Mouse (Mus musculus): ENCODE results near the gene Ppm1h. TPM values are rescaled to one million over a fixed set of nuclear protein-coding genes. Genes with fewer than 3 reads are reported as not detected.

The Ppm1h gene
- polyA plus RNA-seq, 1 experiment from 2014 or later = 24.7 TPM

- Histone ChIP-seq H3K27me3 (ENCODE audit: insufficient read depth, low read length) (no peaks in the 10 kb centered on the region), H3K4me1 (ENCODE audit: insufficient read depth, low read length) (peaks cover 23% of the 10 kb centered on the region), H3K9ac (replicated peaks; ENCODE audit: low read length) (no peak overlapping the region), H3K4me2 (replicated peaks; ENCODE audit: low read depth, low read length) (no peak overlapping the region), H3K27ac (ENCODE audit: low read length) (no peak overlapping the region), H3K9me3 (ENCODE audit: low read length) (no peaks in the 10 kb centered on the region), H3K4me3 (ENCODE audit: low read length) (no peak overlapping the region), H3K36me3 (ENCODE audit: insufficient read depth, low read length) (no peaks in the 10 kb centered on the region)
- WGBS = 68% methylated on average over 3 of the region's 3 CpGs
- no peak for ATAC-seq (ENCODE audit: low FRiP score, low TSS enrichment)
Observed at GRCm38 (mm10) chr10:122777436-122777835, 98.9 kb downstream of the Ppm1h start.

DNA sequence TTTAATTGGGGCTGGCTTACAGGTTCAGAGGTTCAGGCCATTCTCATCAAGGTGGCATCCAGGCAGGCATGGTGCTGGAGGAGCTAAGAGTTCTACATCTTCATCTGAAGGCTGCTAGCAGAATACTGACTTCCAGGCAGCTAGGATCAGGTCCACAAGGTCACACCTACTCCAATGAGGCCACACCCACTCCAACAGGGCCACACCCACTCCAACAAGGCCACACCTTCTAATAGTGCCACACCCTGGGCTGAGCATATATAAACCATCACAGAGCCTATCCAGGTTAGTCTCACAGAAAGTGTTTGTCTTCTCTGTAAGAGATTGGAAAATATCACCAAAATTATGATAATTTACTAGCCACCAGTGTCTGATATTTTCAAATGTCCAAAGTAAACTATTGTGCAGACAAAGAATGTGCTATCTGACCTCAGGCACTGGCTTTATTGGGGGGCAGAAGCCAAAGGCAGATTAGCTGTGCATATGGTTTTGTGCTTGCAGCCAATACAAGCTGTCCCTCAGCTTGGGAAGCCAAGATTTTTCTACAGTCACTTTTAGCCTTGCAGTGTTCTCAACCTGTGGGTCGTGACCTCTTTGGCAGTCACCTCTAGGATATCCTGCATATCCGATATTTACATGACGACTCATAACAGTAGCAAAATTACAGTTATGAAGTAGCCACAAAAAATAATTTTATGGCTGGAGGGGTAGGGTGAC is 99.5 kb downstream of the Ppm1h start:
- Histone ChIP-seq H3K4me1 (ENCODE audit: insufficient read depth, low read length) (peaks cover 26% of the 10 kb centered on the region), H3K36me3 (ENCODE audit: insufficient read depth, low read length) (no peaks in the 10 kb centered on the region), H3K27ac (ENCODE audit: low read length) (no peak overlapping the region), H3K4me2 (replicated peaks; ENCODE audit: low read depth, low read length) (no peak overlapping the region), H3K27me3 (ENCODE audit: insufficient read depth, low read length) (no peaks in the 10 kb centered on the region), H3K4me3 (ENCODE audit: low read length) (no peak overlapping the region), H3K9ac (replicated peaks; ENCODE audit: low read length) (no peak overlapping the region), H3K9me3 (ENCODE audit: low read length) (no peaks in the 10 kb centered on the region)
- 91% methylated on average over 3 of the region's 3 CpGs for WGBS
- ATAC-seq (ENCODE audit: low FRiP score, low TSS enrichment) = no peak

- no peak overlapping the region for H3K4me2 ChIP-seq (replicated peaks; ENCODE audit: low read depth, low read length)
- 31% methylated on average over 12 of the region's 12 CpGs for WGBS
- no peaks in the 10 kb centered on the region for H3K36me3 ChIP-seq (ENCODE audit: insufficient read depth, low read length)
Observed at GRCm38 (mm10) chr10:122779351-122779750, 100.8 kb downstream of the Ppm1h start.

GRCm38 (mm10) chr10:122782755-122783154 is 104.2 kb downstream of the Ppm1h start:
- Histone ChIP-seq H3K4me1 (ENCODE audit: insufficient read depth, low read length) (peaks cover 26% of the 10 kb centered on the region), H3K27ac (ENCODE audit: low read length) (peak overlapping the region; percentile 80), H3K9me3 (ENCODE audit: low read length) (no peaks in the 10 kb centered on the region), H3K9ac (replicated peaks; ENCODE audit: low read length) (no peak overlapping the region), H3K4me2 (replicated peaks; ENCODE audit: low read depth, low read length) (peak overlapping the region; percentile 12; the same call in 1 of the 2 replicates), H3K27me3 (ENCODE audit: insufficient read depth, low read length) (no peaks in the 10 kb centered on the region), H3K4me3 (ENCODE audit: low read length) (no peak overlapping the region), H3K36me3 (ENCODE audit: insufficient read depth, low read length) (no peaks in the 10 kb centered on the region)
- ATAC-seq (ENCODE audit: low FRiP score, low TSS enrichment) = peak; percentile 97
- WGBS = 16% methylated on average over 3 of the region's 4 CpGs

More at GRCm38 (mm10) chr10:122779351-122779750, 100.8 kb downstream of the Ppm1h start:
- no peak overlapping the region for H3K4me3 ChIP-seq (ENCODE audit: low read length)
- H3K9ac ChIP-seq (replicated peaks; ENCODE audit: low read length) = no peak overlapping the region
- H3K27ac ChIP-seq (ENCODE audit: low read length) = no peak overlapping the region
- H3K9me3 ChIP-seq (ENCODE audit: low read length) = no peaks in the 10 kb centered on the region
- no peak for ATAC-seq (ENCODE audit: low FRiP score, low TSS enrichment)
- no peaks in the 10 kb centered on the region for H3K27me3 ChIP-seq (ENCODE audit: insufficient read depth, low read length)
- H3K4me1 ChIP-seq (ENCODE audit: insufficient read depth, low read length) = peaks cover 31% of the 10 kb centered on the region

DNA sequence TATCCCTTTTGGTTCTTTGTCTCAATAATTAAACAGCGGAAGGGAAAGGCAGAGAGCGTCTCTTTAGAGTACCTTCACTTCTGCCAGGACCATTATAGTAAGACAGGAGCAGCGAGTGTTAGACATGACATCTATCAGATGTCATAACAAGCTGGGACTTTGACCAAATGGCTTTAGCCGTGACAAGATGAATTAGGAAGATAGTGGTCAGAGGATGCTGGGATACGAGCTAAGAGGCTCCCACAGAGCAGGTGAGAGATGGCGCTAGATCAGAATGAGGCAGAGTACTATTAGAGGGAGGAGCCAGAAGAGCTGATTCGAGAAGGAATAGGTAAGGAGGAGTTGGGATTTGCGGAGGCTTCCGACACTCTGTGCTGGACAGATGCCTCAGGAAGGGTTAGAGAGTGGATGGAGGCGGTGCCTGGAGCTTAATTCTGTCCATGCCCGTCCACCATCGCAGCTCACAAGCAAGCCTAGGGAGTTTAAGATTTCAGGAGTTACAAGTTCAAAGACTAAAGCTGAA is 111.1 kb downstream of the Ppm1h start:
- Histone ChIP-seq H3K27ac (ENCODE audit: low read length) (no peak overlapping the region), H3K4me3 (ENCODE audit: low read length) (no peak overlapping the region), H3K4me2 (replicated peaks; ENCODE audit: low read depth, low read length) (no peak overlapping the region), H3K9ac (replicated peaks; ENCODE audit: low read length) (no peak overlapping the region), H3K4me1 (ENCODE audit: insufficient read depth, low read length) (peaks cover 7% of the 10 kb centered on the region; the same call in 1 of the 2 replicates), H3K9me3 (ENCODE audit: low read length) (no peaks in the 10 kb centered on the region), H3K27me3 (ENCODE audit: insufficient read depth, low read length) (no peaks in the 10 kb centered on the region), H3K36me3 (ENCODE audit: insufficient read depth, low read length) (no peaks in the 10 kb centered on the region)
- 54% methylated on average over 12 of the region's 12 CpGs for WGBS
- no peak for ATAC-seq (ENCODE audit: low FRiP score, low TSS enrichment)

DNA sequence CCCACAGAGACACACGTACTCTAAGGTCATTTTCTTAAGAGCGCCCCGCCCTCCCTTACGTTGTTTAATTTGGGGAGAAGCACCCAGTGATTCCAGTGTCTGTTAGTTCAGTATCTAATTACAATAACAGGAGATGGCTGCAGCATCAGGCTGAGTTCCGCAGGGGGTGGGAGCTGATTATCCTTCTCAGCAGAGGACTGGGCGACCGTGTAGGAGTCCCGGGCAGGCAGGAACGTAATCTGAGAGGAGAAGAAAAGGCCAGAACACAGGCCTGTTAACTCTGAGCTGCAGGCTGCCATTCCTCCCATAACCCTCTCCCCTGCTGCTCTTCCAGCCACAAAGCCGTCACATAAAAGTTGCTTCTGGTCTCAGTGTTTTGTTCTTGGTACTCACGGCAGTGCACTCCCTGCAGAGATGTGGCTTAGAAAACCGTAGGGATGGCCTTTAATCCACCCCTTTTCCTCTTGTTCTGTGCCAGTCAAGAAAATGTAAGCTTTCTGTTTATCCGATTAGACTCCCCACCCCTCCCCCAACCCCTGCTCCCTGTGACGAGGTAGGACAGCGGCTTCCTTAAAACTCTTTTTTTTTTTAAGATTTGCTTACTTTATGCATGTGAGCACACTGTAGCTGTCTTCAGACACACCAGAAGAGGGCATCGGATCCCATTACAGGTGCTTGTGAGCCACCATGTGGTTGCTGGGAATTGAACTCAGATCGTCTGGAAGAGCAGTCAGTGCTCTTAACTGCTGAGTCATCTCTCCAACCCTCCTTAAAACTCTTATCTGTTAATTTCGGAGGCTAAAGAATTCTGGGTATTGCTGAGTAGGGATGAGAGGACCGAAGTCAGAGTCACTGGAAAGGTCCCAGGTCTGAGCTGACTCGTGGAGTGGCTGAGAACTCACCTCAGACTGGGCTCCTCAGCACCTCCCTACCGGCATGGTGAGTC is 113.7 kb downstream of the Ppm1h start:
- H3K4me2 ChIP-seq (replicated peaks; ENCODE audit: low read depth, low read length) = peak overlapping the region; percentile 50
- WGBS = 8% methylated on average over 21 of the region's 21 CpGs
- H3K4me3 ChIP-seq (ENCODE audit: low read length) = peak overlapping the region; percentile 32
- peak; percentile 82 for ATAC-seq (ENCODE audit: low FRiP score, low TSS enrichment)
- no peaks in the 10 kb centered on the region for H3K9me3 ChIP-seq (ENCODE audit: low read length)
- no peaks in the 10 kb centered on the region for H3K36me3 ChIP-seq (ENCODE audit: insufficient read depth, low read length)
- no peaks in the 10 kb centered on the region for H3K27me3 ChIP-seq (ENCODE audit: insufficient read depth, low read length)
- H3K9ac ChIP-seq (replicated peaks; ENCODE audit: low read length) = peak overlapping the region; percentile 56
- H3K4me1 ChIP-seq (ENCODE audit: insufficient read depth, low read length) = peaks cover 7% of the 10 kb centered on the region; the same call in 1 of the 2 replicates
- peak overlapping the region; percentile 86 for H3K27ac ChIP-seq (ENCODE audit: low read length)

- Histone ChIP-seq H3K27me3 (ENCODE audit: insufficient read depth, low read length) (no peaks in the 10 kb centered on the region), H3K4me1 (ENCODE audit: insufficient read depth, low read length) (peaks cover 7% of the 10 kb centered on the region; the same call in 1 of the 2 replicates), H3K36me3 (ENCODE audit: insufficient read depth, low read length) (no peaks in the 10 kb centered on the region), H3K4me3 (ENCODE audit: low read length) (no peak overlapping the region), H3K9ac (replicated peaks; ENCODE audit: low read length) (no peak overlapping the region; the same call in 1 of the 2 replicates), H3K27ac (ENCODE audit: low read length) (0 out of 2 replicates have a peak overlapping the region, but pooled peaks have one; percentile 7), H3K9me3 (ENCODE audit: low read length) (no peaks in the 10 kb centered on the region), H3K4me2 (replicated peaks; ENCODE audit: low read depth, low read length) (no peak overlapping the region)
- WGBS = 68% methylated on average over 11 of the region's 11 CpGs
- ATAC-seq (ENCODE audit: low FRiP score, low TSS enrichment) = no peak
Observed at GRCm38 (mm10) chr10:122793193-122793592, 114.6 kb downstream of the Ppm1h start.

DNA sequence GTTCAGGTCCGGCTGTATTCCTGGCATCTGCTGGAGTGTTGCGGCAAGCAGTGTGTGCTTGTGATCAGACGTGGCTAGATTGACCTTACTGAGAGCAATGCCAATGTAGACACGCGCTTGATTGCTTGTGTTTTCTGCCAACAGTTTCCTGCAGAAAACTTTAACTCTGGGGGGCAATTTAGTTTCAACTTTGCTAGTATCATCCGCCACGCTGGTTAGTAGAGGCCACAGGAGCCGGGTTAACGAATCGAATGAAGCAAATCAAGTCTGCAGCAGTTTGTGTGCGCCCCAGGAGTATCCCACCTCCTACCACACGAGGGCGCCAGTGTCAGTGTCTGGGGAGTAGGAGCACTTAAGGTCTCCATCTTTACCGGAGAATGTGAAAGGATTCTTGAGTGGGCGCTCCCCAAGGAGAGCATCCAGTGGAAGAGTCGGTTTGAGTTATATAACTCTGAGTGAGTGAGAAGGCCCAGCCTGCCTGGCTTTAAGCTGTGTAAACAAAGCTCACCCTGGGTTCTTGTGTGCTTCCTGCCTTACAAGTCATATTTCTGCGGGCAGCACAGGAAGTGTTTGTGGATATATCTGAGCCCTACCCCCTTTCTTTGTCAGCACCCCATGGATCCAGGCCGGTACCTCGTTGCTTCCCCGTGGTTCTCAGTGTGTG is 115.8 kb downstream of the Ppm1h start:
- H3K4me1 ChIP-seq (ENCODE audit: insufficient read depth, low read length) = peaks cover 7% of the 10 kb centered on the region; the same call in 1 of the 2 replicates
- peak overlapping the region; percentile 56 for H3K27ac ChIP-seq (ENCODE audit: low read length)
- H3K4me2 ChIP-seq (replicated peaks; ENCODE audit: low read depth, low read length) = peak overlapping the region; percentile 39
- 38% methylated on average over 20 of the region's 20 CpGs for WGBS
- peak overlapping the region; percentile 59; the same call in 1 of the 2 replicates for H3K9ac ChIP-seq (replicated peaks; ENCODE audit: low read length)
- H3K4me3 ChIP-seq (ENCODE audit: low read length) = peak overlapping the region; percentile 28
- H3K27me3 ChIP-seq (ENCODE audit: insufficient read depth, low read length) = no peaks in the 10 kb centered on the region
- no peaks in the 10 kb centered on the region for H3K9me3 ChIP-seq (ENCODE audit: low read length)
- peak; percentile 58 for ATAC-seq (ENCODE audit: low FRiP score, low TSS enrichment)
- no peaks in the 10 kb centered on the region for H3K36me3 ChIP-seq (ENCODE audit: insufficient read depth, low read length)

DNA sequence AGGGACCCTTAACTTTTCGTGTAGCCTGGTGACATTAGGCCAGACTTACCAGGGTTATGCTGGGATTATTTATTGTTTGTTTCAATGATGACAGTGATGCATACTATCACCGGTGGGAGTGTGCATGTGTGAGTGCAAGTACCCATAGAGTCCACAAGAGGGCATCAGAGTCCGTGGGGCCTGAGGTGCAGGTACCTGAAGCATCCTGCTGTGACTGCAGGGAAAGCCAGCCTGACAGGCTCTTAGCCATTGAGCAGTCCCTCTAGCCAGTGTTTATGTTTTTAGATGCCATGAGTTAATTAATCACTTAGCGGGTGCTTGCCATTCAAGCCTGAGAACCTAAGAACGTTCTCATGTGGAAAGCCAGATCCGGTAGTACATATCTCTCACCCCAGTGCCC is 119.4 kb downstream of the Ppm1h start:
- no peaks in the 10 kb centered on the region for H3K9me3 ChIP-seq (ENCODE audit: low read length)
- WGBS = 71% methylated on average over 6 of the region's 6 CpGs
- no peak for ATAC-seq (ENCODE audit: low FRiP score, low TSS enrichment)
- H3K4me3 ChIP-seq (ENCODE audit: low read length) = no peak overlapping the region
- H3K4me2 ChIP-seq (replicated peaks; ENCODE audit: low read depth, low read length) = no peak overlapping the region
- no peak overlapping the region for H3K27ac ChIP-seq (ENCODE audit: low read length)
- H3K36me3 ChIP-seq (ENCODE audit: insufficient read depth, low read length) = no peaks in the 10 kb centered on the region
- H3K4me1 ChIP-seq (ENCODE audit: insufficient read depth, low read length) = peaks cover 10% of the 10 kb centered on the region
- no peak overlapping the region for H3K9ac ChIP-seq (replicated peaks; ENCODE audit: low read length)
- no peaks in the 10 kb centered on the region for H3K27me3 ChIP-seq (ENCODE audit: insufficient read depth, low read length)

Measured in kidney, embryonic 16.5 days (tissue).